Mouse (Mus musculus) macrophage (primary cell): ENCODE data around the gene 4930402H24Rik. TPM values are rescaled to one million over a fixed set of nuclear protein-coding genes. Genes with fewer than 3 reads are reported as not detected.

Experiments
- H3K27ac ChIP-seq: fragments of 350-480 bp; formaldehyde crosslinking; 2 replicates; pipeline ENCODE4 v1.9.0; 2021
- H3K36me3 ChIP-seq: fragments of 350-480 bp; formaldehyde crosslinking; 2 replicates; pipeline ENCODE4 v1.9.0; 2021; ENCODE audit errors: inconsistent target
- H3K4me3 ChIP-seq: fragments of 350-480 bp; formaldehyde crosslinking; 2 replicates; pipeline ENCODE4 v1.9.0; 2021; ENCODE audit errors: inconsistent target
- H3K79me2 ChIP-seq: fragments of 350-480 bp; formaldehyde crosslinking; 2 replicates; pipeline ENCODE4 v1.9.0; 2021; ENCODE audit errors: inconsistent target
- WGBS: methylation state at CpG from one replicate; pipeline ENCODE4 v1.1.7; 2026; ENCODE audit warnings: inconsistent platforms; ENCODE audit not compliant: missing documents; 5-methylcytosine and 5-hydroxymethylcytosine counted together
- polyA plus RNA-seq: library from polyadenylated mRNA; stranded (reverse); fragments of 250-400 nt; gene quantifications from 3 replicates; pipeline ENCODE4 v1.2.4, GENCODE M21; 2018; ENCODE audit warnings: inconsistent platforms

The 4930402H24Rik gene
- polyA plus RNA-seq, 1 experiment from 2014 or later = 15.5 TPM

- peaks cover 31% of the 10 kb centered on the region for H3K36me3 ChIP-seq
- no peaks in the 10 kb centered on the region for H3K79me2 ChIP-seq
- no peak overlapping the region for H3K27ac ChIP-seq
- 10% methylated on average over 10 of the region's 10 CpGs for WGBS
- no peak overlapping the region for H3K4me3 ChIP-seq
Measured at GRCm38 (mm10) chr2:130707057-130707456, 199.1 kb downstream of the 4930402H24Rik start.

GRCm38 (mm10) chr2:130706602-130707001, 199.6 kb downstream of the 4930402H24Rik start:
- H3K36me3 ChIP-seq = peaks cover 26% of the 10 kb centered on the region
- WGBS = 86% methylated on average over 4 of the region's 4 CpGs
- no peak overlapping the region for H3K27ac ChIP-seq
- no peaks in the 10 kb centered on the region for H3K79me2 ChIP-seq
- H3K4me3 ChIP-seq = no peak overlapping the region

GRCm38 (mm10) chr2:130705178-130705577, 201.0 kb downstream of the 4930402H24Rik start:
- 87% methylated on average over 6 of the region's 6 CpGs for WGBS
- no peak overlapping the region for H3K4me3 ChIP-seq
- H3K27ac ChIP-seq = no peak overlapping the region
- peaks cover 15% of the 10 kb centered on the region; the same call in 1 of the 2 replicates for H3K36me3 ChIP-seq
- H3K79me2 ChIP-seq = no peaks in the 10 kb centered on the region

GRCm38 (mm10) chr2:130704040-130705001, 201.9 kb downstream of the 4930402H24Rik start:
- WGBS = 91% methylated on average over 9 of the region's 9 CpGs
- Histone ChIP-seq H3K27ac (no peak overlapping the region), H3K36me3 (peaks cover 6% of the 10 kb centered on the region; the same call in 1 of the 2 replicates), H3K79me2 (no peaks in the 10 kb centered on the region), H3K4me3 (no peak overlapping the region)

- no peaks in the 10 kb centered on the region for H3K36me3 ChIP-seq
- no peaks in the 10 kb centered on the region for H3K79me2 ChIP-seq
- H3K4me3 ChIP-seq = no peak overlapping the region
- 38% methylated on average over 9 of the region's 14 CpGs for WGBS
- H3K27ac ChIP-seq = no peak overlapping the region
Measured at GRCm38 (mm10) chr2:130697821-130698266, 208.4 kb downstream of the 4930402H24Rik start.

- Histone ChIP-seq H3K4me3 (no peak within 1 kb of the TSS), H3K79me2 (no peaks in the 10 kb centered on the region), H3K36me3 (no peaks in the 10 kb centered on the region), H3K27ac (no peak within 1 kb of the TSS)
- under 1% methylated on average over 65 of the region's 65 CpGs for WGBS
Measured at GRCm38 (mm10) chr2:130697153-130697810, 208.9 kb downstream of the 4930402H24Rik start, which contains the start of gene Slc4a11. Gene Slc4a11, minus strand, starts transcription at chr2:130697519.

- no peak overlapping the region for H3K4me3 ChIP-seq
- WGBS = 4% methylated on average over 31 of the region's 31 CpGs
- no peaks in the 10 kb centered on the region for H3K36me3 ChIP-seq
- no peaks in the 10 kb centered on the region for H3K79me2 ChIP-seq
- no peak overlapping the region for H3K27ac ChIP-seq
Measured at GRCm38 (mm10) chr2:130696700-130697152, 209.5 kb downstream of the 4930402H24Rik start.

- Histone ChIP-seq H3K79me2 (no peaks in the 10 kb centered on the region), H3K27ac (no peak overlapping the region), H3K4me3 (no peak overlapping the region), H3K36me3 (no peaks in the 10 kb centered on the region)
- 87% methylated on average over 3 of the region's 3 CpGs for WGBS
Measured at GRCm38 (mm10) chr2:130693563-130693962, 212.6 kb downstream of the 4930402H24Rik start.

GRCm38 (mm10) chr2:130689011-130689410, 217.2 kb downstream of the 4930402H24Rik start:
- Histone ChIP-seq H3K36me3 (peaks cover under 1% of the 10 kb centered on the region; the same call in 1 of the 2 replicates), H3K27ac (no peak overlapping the region), H3K79me2 (no peaks in the 10 kb centered on the region), H3K4me3 (no peak overlapping the region)
- 52% methylated on average over 2 of the region's 2 CpGs for WGBS

GRCm38 (mm10) chr2:130685426-130685825, 220.8 kb downstream of the 4930402H24Rik start:
- WGBS = 95% methylated on average over 9 of the region's 9 CpGs
- Histone ChIP-seq H3K27ac (no peak overlapping the region), H3K4me3 (no peak overlapping the region), H3K79me2 (no peaks in the 10 kb centered on the region), H3K36me3 (peaks cover 31% of the 10 kb centered on the region; the same call in 1 of the 2 replicates)

GRCm38 (mm10) chr2:130681531-130681930, 224.7 kb downstream of the 4930402H24Rik start:
- Histone ChIP-seq H3K4me3 (no peak overlapping the region), H3K36me3 (peaks cover 70% of the 10 kb centered on the region), H3K27ac (no peak overlapping the region), H3K79me2 (no peaks in the 10 kb centered on the region)
- 88% methylated on average over 3 of the region's 3 CpGs for WGBS

- 95% methylated on average over 6 of the region's 6 CpGs for whole genome bisulfite sequencing
- no peak overlapping the region for H3K27ac ChIP-seq
- no peaks in the 10 kb centered on the region for H3K79me2 ChIP-seq
- no peak overlapping the region for H3K4me3 ChIP-seq
- H3K36me3 ChIP-seq = peaks cover 85% of the 10 kb centered on the region
Measured at GRCm38 (mm10) chr2:130679899-130680298, 226.3 kb downstream of the 4930402H24Rik start.

- H3K27ac ChIP-seq = no peak overlapping the region
- H3K79me2 ChIP-seq = no peaks in the 10 kb centered on the region
- H3K4me3 ChIP-seq = no peak overlapping the region
- WGBS = 96% methylated on average over 12 of the region's 12 CpGs
- H3K36me3 ChIP-seq = peaks cover 90% of the 10 kb centered on the region
Measured at GRCm38 (mm10) chr2:130679154-130679553, 227.1 kb downstream of the 4930402H24Rik start.

- Histone ChIP-seq H3K79me2 (no peaks in the 10 kb centered on the region), H3K36me3 (peaks cover 88% of the 10 kb centered on the region), H3K4me3 (no peak overlapping the region), H3K27ac (no peak overlapping the region)
- 95% methylated on average over 10 of the region's 10 CpGs for WGBS
Measured at GRCm38 (mm10) chr2:130677211-130677610, 229.0 kb downstream of the 4930402H24Rik start.
